Mouse (Mus musculus) skeletal muscle tissue, adult 2 months (tissue): Measurements from ENCODE around the gene Eva1b.

Experiments
- DNase-seq: peaks from one replicate; pipeline ENCODE4 v3.0.0-alpha.2; 2012; ENCODE audit warnings: low read depth, low spot score

Gene Eva1b

DNA sequence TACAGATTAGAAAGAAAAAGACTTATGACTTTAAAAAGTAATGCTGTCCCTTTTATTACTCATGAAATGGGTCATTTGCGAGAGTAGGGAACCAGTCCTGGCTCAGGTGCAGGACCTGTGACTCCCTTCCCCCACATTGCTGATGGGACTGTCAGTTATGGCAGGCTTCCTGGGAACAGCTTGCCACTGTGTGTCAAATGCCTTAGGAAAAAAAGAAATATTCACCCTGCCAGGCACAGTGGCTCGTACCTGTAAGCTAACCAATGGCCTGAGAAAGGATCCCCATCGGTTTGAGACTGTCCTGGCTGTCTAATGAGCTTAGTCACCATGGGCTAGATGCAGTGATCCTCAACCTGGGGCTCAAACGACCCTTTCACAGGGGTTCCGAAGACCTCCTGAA lies 27.5 kb upstream of the Eva1b start:
- no peak for DNase-seq

DNA sequence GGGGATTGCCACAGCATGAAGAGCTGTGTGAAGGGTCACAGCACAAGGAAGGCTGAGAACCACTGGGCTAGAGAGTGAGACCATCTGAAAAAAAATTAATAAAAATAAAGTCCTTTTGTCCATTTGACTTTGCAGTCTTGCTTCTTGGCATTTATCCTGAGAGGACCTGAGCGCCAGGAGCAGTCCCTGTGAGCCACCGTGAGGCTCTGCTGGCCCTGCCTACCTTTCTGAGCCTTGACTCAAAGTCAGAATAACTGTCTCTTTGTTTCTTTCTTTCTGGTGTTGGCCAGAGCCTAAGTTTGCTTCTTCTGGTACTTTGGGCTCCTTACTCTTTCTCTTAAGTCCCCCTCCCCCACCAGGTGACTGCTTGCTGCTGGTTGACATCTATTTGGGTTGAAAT lies 27.0 kb upstream of the Eva1b start:
- DNase-seq: no peak

DNA sequence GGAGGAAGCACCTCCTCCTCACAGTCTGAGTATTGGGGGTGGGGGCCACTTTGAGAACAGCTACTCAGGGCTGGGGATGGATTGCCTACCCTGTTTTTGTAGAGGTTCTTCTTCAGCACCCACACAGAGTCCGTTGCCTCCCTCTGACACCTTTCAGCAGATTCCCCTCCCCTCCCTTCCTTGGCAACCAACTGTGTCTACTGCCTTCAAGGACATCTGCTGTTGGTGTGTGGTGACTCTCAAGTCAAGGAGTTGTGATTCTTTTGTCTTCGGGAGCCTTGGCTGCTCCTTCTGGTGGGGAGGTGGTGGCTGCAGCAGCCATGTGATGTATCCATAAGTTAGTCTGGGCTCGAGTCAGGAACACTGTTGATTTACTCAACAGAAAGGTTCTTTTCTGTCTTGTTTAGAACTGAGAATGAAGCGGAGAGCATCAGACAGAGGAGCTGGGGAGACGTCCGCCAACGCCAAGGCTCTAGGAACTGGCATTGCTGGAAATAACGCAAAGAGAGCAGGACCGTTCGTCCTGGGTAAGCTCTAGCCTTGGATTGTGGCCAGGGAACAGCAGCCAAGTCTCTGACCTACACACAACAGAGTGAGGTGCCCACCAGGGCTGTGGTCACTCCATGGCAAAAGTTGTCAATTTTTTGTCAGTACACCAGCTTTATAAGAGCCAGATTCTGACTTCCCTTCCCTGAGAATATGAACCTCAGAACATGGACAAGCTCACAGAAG lies 24.1 kb upstream of the Eva1b start:
- no peak for DNase-seq

DNA sequence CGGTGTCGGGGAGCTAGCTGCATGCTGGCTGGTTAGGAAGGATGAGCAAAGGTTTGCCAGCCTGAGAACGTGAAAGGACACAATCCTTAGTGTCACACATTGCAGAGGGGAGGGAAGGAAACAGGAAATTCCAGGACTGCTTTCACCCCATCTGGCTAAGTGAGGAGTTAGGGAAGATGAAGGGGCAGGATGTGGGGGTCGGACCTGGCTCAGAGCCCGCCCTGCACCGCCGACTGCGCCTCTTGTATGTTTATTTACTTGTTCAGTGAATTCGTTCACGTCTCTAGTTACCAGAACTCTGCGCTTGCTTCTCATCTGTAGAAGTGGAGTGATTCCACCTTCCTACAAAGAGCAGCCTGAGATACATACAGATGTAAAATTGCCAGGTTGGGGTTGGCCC lies 17.0 kb upstream of the Eva1b start:
- DNase-seq: no peak

DNA sequence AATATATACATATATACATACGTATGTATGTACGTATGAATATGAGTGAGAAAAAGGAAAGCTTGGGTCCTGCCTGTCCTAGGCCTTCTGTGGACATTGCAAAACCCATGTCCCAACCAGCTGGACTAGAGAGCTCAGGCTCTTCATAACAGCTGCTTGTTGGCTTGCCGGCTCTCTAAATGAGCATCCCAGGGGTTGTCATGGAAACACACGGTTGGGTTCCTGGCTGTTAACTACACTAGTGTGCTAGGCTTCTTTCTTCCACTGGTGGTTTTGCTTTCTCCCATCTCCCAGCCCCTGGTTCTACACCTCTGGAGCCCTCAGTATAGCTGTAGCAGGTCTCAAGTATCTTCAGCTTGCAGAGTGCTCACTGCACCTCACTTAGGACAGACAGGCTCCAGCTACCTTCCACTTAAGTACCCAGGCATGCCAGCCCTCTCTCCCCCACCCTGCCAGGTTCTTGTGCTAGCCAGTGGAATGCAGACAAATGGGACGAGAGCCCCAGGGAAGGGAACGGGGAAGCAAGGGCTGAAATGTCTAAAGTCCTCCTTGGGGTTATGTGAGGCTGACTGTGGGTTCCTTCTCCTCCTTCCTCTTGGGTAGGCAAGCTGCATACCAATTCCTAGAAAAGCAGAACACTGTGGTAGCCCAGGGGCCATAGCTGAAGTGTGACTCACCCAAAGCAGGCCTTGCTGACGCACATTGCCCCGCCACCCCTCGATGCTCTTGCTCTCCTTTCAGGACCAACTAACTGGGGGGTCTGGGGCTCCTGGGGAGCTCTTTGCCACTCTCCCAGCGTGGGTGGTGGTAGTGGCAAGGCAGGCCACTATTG lies 16.0 kb upstream of the Eva1b start:
- peak; percentile 64 for DNase-seq

DNA sequence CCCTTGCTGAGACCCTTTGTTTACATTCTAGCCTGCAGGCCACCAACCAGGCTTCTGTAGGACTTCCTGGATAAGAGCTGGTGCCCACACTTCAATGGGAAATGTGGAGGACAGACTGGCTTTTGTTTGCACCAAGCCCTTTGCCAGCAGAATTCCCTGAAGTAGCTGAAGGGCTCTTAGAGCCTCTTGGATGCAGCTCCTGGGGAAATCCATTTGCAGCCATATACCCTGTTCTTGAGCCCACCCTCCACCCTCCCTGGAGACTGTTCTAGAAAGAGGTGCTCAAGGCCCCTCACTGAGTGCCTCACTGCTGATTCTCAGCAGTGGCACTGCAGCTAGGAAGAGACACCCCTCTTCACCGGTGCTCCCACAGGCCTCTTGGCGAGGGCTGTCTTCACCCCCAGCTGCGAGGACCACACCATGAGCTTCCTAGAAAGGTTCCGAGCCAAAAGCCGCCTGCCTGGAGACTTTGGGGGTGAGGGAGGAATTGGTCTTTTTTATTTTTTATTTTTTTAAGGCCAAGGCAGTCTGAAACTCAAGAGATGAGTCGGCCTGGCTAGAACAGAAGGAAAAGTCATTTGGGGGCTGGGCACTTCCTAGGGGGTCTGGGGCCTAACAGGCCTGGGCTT lies 14.8 kb upstream of the Eva1b start:
- no peak for DNase-seq

DNA sequence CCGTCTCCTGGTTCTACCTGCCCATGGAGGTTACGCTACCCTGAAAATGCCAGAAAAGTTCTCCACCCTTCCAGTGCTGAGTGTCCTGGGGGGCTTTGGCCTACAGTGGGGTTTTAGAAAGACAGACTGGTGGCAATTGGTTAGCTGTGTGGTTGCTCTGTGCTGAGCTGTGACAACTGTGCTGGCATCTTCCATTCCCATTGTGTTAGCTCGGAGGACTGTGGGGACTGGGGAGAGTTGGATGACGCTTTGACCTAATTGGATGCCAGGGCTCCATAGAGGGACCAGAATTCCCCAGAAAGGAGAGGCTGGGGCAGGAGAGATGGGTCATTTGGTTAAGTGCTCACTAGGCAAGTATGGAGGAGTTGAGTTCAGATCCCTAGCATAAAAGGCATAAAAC lies 13.3 kb upstream of the Eva1b start:
- no peak for DNase-seq

DNA sequence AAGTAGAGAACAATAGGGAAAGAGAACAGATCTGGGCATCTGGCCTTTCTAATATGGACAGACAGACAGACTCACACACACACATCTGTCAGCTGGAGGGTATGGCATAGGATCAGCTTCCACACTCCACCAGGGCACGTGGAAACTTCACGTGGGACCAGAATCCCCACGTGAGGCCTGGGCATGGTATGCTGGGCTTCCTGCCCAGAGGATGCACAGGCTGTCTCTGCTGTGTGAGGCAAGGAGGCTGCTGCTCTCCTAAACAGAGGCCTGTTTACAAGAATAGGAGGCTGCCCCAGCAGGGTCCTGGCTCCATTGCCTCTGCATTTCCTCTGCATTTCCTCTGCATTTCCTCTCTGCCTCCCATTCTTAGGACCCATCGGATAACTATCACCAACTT lies 12.9 kb upstream of the Eva1b start:
- DNase-seq: no peak

DNA sequence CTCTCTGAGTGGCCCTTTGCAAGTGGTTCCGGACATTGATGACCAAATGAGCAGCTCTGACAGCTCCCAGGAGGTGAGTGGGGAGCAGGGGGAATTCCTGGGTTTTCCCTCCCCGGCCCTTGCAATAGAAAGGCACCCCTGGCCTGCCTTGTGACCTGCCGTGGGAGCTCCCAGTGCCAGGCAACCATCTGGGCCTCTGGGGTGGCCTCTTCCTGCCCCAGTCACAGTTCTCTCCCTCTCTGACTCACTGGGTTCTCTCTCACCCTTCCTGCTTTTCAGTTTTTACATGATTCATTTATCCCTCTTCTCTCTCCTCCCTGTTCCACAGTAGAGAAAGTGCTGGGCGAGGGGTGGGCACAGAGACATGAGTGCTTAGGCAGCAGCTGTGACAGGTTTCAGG lies 9.8 kb upstream of the Eva1b start:
- DNase-seq: no peak

DNA sequence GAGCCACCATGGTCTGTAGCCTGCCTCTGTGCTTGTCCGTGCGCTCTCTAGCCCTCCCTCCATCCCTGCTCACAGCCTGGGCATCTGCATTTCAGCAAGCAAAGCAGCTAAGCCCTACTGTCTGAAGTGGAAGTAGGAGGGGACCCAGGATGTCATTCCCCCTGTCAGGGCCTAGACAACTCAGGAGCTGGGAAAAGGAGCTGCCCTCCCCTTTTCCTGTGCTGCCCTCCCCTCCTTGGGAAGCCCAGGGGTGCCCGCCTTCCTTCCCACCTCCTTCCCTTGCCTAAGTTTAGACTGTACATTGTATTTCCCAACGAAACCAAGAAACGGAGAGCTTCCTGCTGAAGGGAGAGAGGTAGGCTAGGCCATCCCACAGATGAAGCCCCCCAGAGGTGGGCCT lies 6.5 kb upstream of the Eva1b start:
- DNase-seq: no peak

DNA sequence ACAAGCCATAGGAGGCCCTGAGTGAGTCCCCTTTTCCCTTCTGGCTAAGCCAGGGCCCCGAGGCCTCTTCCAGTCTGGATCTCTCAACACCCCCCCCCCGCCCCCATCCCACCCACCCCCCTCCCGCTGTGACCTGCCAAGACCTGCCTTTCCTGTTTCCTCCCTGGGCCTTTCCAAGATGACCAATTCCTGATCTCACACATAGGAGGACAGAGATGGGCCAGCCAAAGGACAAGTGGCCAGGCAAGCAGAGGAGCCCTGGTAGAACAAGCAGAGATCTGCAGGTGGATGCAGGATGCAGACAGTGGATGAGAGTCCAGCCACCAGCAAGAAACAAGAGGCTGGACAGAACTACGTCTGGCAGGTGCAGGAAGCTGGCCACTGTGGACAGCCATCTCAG lies 2.1 kb upstream of the Eva1b start:
- no peak for DNase-seq

DNA sequence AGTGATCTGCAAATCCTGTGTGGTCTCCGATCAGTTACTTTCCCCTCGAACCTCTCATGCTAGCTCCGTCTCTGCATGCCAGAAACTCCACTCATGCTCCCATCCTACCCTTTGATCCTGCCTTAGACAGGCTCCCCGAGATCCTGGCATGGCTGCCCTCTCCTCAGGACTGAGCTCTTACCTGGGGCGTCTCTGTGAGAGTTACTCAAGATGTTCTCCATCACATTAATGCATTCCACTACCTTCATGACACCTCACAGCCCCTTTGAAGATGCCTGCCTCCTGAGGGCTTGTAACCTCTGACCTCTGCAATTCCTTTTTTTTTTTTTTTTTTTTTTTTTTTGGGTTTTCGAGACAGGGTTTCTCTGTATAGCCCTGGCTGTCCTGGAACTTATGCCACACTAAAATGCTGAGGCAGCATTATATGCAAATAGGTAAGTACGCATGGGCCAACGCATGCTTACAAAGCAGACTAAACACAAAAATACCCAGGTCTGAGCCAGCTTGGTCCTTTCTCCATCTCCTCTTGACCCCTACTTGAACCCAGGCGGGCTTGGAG lies 491 bp upstream of the Eva1b start:
- DNase-seq: no peak

DNA sequence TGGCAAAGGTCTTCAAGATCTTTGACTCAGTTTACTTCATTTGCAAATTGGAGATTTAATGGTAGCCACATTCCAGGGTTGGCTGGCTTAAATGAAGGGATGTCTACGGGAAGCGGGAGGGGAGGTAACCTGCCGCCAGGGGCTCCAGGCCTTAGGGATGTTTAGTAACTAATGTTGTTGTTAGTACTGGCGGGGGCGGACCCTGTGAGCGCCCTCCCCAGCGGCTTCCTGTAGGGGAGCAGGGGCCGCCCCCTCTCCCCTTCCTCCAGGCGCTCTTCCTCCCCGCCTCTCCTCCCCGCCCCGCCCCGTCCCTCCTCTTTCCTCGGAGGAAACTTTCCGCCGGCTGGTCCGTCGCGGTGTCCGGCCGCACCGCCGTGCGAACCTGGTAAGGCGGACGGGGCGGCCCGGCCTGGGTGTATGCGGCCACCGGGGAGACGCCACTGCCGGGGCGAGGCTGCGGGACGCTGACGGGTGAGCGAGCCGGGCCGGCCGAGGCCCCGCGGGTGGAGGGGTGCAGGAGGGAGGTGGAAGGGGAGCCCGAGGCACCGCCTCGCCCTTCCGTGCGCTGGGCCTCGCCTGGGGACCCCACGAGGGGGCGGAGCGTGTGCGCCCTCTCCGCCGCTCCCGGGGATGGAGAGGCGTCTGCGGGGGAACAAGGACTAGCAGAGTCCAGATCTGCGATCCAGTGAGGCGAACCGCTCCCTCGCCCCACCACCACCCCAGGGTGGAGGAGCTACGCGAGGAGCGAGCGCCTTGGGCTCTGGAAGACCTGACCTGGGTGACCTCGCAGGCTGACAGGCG lies 817 bp downstream of the Eva1b start:
- peak; percentile 62 for DNase-seq

DNA sequence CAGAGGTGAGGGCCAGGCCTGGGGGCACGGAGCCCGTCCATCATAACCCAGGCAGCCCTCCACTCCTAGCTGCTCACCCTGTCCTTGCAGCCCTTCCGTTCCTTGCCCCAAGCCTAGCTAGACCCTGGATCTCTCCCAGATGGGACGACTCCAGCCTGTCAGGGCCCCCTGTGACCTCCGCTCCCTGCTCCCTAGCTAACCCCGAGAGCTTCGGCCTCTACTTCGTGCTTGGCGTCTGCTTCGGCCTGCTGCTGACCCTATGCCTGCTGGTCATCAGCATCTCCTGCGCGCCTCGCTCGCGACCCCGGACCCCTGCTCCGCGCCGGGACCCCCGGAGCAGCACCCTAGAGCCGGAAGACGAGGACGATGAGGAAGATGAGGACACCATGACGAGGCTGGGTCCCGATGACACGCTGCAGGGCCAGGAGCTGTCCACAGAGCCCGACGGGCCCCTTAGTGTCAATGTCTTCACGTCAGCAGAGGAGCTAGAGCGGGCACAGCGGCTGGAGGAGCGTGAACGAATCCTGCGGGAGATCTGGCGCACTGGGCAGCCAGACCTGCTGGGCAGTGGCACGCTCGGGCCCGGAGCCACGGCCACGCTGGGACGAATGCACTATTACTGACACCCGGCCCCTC lies 1.6 kb downstream of the Eva1b start:
- DNase-seq: no peak

DNA sequence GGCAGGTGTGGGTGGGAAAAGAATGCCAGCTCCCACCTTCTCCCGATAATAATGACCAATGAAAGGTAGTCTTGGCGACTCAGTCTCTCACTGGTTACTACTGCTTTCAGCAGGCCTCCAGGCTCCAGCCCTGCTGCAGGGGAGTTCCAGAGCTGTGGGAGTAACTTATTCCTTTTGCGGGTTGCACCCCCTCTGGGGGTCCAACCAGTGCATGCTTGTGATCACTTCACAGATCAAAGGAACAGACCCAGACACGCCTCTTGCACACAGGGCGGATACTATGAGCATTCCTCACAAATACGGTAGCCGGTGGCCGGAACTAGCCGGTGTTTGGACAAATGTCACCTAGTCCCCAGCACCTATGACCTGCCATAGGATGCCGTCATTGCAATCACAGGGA lies 2.3 kb downstream of the Eva1b start:
- no peak for DNase-seq

DNA sequence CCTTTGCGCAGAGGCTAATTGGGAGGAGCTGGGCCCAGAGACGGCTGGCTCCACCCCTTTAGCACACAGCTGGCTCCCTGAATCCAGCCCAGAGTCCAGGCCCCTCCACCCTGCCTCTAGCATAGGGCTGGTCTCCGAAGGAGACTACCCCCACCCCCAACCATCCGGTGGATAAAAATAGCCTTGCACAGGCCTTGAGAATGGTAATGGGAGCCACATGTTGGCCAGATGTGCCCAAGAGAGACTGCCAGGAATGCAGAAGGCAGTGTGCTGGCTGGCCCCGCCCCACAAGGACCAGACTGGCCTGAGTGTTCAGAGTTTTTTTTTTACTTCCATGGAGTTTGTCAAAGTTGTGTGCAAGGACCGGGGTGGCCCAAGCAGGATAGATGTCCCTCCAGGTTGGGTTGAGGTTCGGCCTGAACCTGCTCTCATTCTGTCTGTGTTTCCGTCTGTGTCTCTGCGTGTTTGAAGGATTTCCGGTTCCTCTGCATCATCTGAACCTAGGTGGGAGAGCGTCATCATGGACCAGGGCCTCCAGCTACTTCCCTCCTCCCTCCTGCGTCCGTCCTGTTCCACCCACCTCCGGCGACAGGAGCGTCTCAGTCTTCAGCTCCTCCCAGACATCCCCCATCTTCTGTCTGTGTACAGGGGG lies 2.9 kb downstream of the Eva1b start:
- DNase-seq: peak; percentile 83

DNA sequence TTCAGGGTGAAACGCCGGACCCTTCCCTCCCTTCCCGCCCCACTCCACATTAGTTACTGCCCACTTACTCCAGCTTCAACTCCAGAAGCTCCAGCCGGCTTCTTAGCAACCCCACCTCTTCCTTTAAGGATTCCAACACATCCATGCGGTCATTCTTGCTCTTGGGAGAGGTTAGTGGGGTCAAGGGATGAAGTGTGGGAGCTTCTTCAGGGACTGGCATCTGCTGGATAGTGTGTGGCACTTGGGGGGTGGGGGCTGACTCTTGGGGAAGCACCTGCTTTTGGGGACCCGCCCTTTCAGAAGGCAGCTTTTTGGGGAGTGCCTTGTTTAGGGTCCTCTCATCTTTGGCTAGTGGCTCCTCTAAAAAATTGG lies 3.4 kb downstream of the Eva1b start:
- DNase-seq: no peak

DNA sequence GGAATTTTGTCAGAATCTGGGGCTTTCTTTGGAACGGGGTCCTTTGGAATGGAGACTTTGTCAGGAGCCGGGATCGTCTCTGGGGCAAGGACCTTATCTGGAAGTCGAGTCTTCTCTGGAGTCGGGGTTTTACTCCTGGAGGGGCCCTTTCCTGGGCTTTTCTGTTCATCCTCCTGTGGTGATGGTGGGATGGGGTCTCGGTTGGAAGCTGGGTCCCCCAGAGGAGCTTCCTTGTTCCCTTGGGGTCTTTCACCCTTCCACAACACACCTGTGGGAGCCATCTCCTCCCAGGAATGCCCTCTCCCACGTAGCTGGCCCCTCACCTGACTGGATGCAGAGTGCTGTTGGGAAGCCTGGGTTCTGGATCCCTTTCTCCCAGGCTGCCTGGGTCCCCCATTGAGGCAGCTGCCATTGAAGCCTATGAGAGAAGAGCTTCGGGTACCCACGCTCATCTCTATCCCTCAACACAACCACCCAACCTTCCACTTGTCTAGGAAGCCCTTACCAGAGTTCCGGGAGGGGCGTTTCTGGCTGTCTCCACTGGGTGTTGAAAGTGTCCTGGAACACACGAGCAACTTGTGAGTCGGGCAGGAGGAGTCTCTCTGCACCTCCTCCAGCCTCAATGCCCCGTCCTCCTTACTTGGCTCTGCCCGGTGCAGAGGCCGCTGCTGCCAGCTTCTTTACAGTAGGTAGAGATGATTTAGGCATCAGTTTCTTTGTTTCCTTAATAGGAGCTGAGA lies 4.3 kb downstream of the Eva1b start:
- DNase-seq: no peak

DNA sequence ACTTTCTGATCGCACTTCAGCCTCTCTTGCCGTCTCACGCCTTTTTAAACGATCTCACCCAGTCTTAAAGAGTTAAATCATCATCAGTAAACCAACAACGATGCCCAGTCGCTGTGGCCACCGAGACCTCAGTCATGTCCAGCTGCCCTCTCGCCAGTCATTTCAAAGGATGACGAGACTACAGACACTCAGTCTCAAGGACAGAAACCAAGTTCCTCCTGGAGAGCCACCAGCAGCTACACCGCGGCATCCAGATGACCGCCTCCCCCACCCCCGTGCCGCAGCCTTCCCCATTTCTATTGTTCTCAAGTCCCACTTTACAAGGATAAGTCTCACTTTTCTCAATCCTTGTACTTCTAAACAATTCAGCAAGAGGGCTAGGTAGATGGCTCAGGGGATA lies 5.3 kb downstream of the Eva1b start:
- no peak for DNase-seq

DNA sequence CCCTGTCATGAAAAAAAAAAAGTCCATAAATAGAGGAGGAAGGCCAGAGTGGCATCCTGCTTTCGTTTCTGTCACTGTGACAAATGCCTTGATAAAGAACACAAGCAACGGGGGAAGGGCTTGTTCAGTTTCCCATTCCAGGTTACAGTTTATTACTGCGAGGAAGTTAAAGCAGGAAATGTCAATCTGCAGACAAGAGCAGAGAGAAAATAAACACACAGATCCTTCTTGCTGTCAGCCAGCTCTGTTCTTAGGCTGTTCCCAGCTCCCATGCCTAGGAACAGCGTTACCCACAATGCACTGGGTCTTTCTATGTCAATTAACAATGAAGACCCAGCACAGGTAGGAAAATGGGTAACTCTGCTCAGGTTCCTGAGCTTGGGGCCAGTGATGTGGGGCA lies 7.6 kb downstream of the Eva1b start:
- no peak for DNase-seq
